Mouse (Mus musculus): Measurements from ENCODE around the gene Kcnip4. TPM values are rescaled to one million over a fixed set of nuclear protein-coding genes. Genes with fewer than 3 reads are reported as not detected.

Gene Kcnip4
- polyA plus RNA-seq, 1 experiment from 2014 or later, result 0.38 TPM

GRCm38 (mm10) chr5:48511357-48511756 is 1013.4 kb downstream of the Kcnip4 start:
- no peaks in the 10 kb centered on the region for H3K27me3 ChIP-seq (replicated peaks; ENCODE audit: control insufficient read depth, insufficient read depth, low read length)
- H3K9me3 ChIP-seq (ENCODE audit: control insufficient read depth, low read length), result no peaks in the 10 kb centered on the region
- no peak overlapping the region for H3K4me3 ChIP-seq (ENCODE audit: low read depth, low read length)
- DNase-seq (ENCODE audit: low spot score), result no peak
- no peaks in the 10 kb centered on the region for H3K4me1 ChIP-seq (replicated peaks; ENCODE audit: control insufficient read depth, insufficient read depth, low read length)
- no peak overlapping the region for H3K27ac ChIP-seq (ENCODE audit: low read depth, low read length)
- H3K36me3 ChIP-seq (ENCODE audit: control insufficient read depth, insufficient read depth, low read length), result no peaks in the 10 kb centered on the region
- no peak overlapping the region for H3K4me2 ChIP-seq
- no peak for ATAC-seq (replicated peaks; ENCODE audit: low FRiP score)
- no peak overlapping the region for H3K9ac ChIP-seq (ENCODE audit: low read depth, low read length)
- WGBS, result 26% methylated on average over 1 of the region's 1 CpGs

GRCm38 (mm10) chr5:48510241-48510640 is 1014.5 kb downstream of the Kcnip4 start:
- no peak for DNase-seq (ENCODE audit: low spot score)
- no peak overlapping the region for H3K27ac ChIP-seq (ENCODE audit: low read depth, low read length)
- H3K4me1 ChIP-seq (replicated peaks; ENCODE audit: control insufficient read depth, insufficient read depth, low read length), result no peaks in the 10 kb centered on the region
- H3K4me2 ChIP-seq, result no peak overlapping the region
- no peaks in the 10 kb centered on the region for H3K27me3 ChIP-seq (replicated peaks; ENCODE audit: control insufficient read depth, insufficient read depth, low read length)
- H3K9me3 ChIP-seq (ENCODE audit: control insufficient read depth, low read length), result no peaks in the 10 kb centered on the region
- WGBS, result 80% methylated on average over 12 of the region's 12 CpGs
- no peak for ATAC-seq (replicated peaks; ENCODE audit: low FRiP score)
- no peak overlapping the region for H3K4me3 ChIP-seq (ENCODE audit: low read depth, low read length)
- no peak overlapping the region for H3K9ac ChIP-seq (ENCODE audit: low read depth, low read length)
- no peaks in the 10 kb centered on the region for H3K36me3 ChIP-seq (ENCODE audit: control insufficient read depth, insufficient read depth, low read length)

- no peak for DNase-seq (ENCODE audit: low spot score)
- no peaks in the 10 kb centered on the region for H3K27me3 ChIP-seq (replicated peaks; ENCODE audit: control insufficient read depth, insufficient read depth, low read length)
- no peaks in the 10 kb centered on the region for H3K36me3 ChIP-seq (ENCODE audit: control insufficient read depth, insufficient read depth, low read length)
- no peaks in the 10 kb centered on the region for H3K9me3 ChIP-seq (ENCODE audit: control insufficient read depth, low read length)
- WGBS, result 60% methylated on average over 18 of the region's 18 CpGs
- H3K27ac ChIP-seq (ENCODE audit: low read depth, low read length), result no peak overlapping the region
- no peak overlapping the region for H3K9ac ChIP-seq (ENCODE audit: low read depth, low read length)
- H3K4me3 ChIP-seq (ENCODE audit: low read depth, low read length), result no peak overlapping the region
- no peak for ATAC-seq (replicated peaks; ENCODE audit: low FRiP score)
- no peak overlapping the region for H3K4me2 ChIP-seq
- H3K4me1 ChIP-seq (replicated peaks; ENCODE audit: control insufficient read depth, insufficient read depth, low read length), result no peaks in the 10 kb centered on the region
Observed at GRCm38 (mm10) chr5:48509194-48509930, 1015.3 kb downstream of the Kcnip4 start.

- no peaks in the 10 kb centered on the region for H3K9me3 ChIP-seq (ENCODE audit: control insufficient read depth, low read length)
- no peaks in the 10 kb centered on the region for H3K4me1 ChIP-seq (replicated peaks; ENCODE audit: control insufficient read depth, insufficient read depth, low read length)
- no peak overlapping the region for H3K4me3 ChIP-seq (ENCODE audit: low read depth, low read length)
- no peak overlapping the region for H3K9ac ChIP-seq (ENCODE audit: low read depth, low read length)
- 68% methylated on average over 3 of the region's 3 CpGs for WGBS
- ATAC-seq (replicated peaks; ENCODE audit: low FRiP score) (no peak), DNase-seq (ENCODE audit: low spot score) (no peak)
- H3K27ac ChIP-seq (ENCODE audit: low read depth, low read length), result no peak overlapping the region
- no peak overlapping the region for H3K4me2 ChIP-seq
- H3K36me3 ChIP-seq (ENCODE audit: control insufficient read depth, insufficient read depth, low read length), result no peaks in the 10 kb centered on the region
- H3K27me3 ChIP-seq (replicated peaks; ENCODE audit: control insufficient read depth, insufficient read depth, low read length), result no peaks in the 10 kb centered on the region
Observed at GRCm38 (mm10) chr5:48503094-48503493, 1021.6 kb downstream of the Kcnip4 start.

GRCm38 (mm10) chr5:48502442-48502841 is 1022.3 kb downstream of the Kcnip4 start:
- H3K4me3 ChIP-seq (ENCODE audit: low read depth, low read length), result no peak overlapping the region

GRCm38 (mm10) chr5:48500204-48500603 is 1024.5 kb downstream of the Kcnip4 start:
- WGBS, result 43% methylated on average over 5 of the region's 5 CpGs
- no peak overlapping the region for H3K4me2 ChIP-seq
- ATAC-seq (replicated peaks; ENCODE audit: low FRiP score) (no peak), DNase-seq (ENCODE audit: low spot score) (no peak)
- H3K9ac ChIP-seq (ENCODE audit: low read depth, low read length), result no peak overlapping the region
- H3K4me1 ChIP-seq (replicated peaks; ENCODE audit: control insufficient read depth, insufficient read depth, low read length), result no peaks in the 10 kb centered on the region
- no peaks in the 10 kb centered on the region for H3K9me3 ChIP-seq (ENCODE audit: control insufficient read depth, low read length)
- H3K27me3 ChIP-seq (replicated peaks; ENCODE audit: control insufficient read depth, insufficient read depth, low read length), result no peaks in the 10 kb centered on the region
- no peak overlapping the region for H3K4me3 ChIP-seq (ENCODE audit: low read depth, low read length)
- no peak overlapping the region for H3K27ac ChIP-seq (ENCODE audit: low read depth, low read length)
- no peaks in the 10 kb centered on the region for H3K36me3 ChIP-seq (ENCODE audit: control insufficient read depth, insufficient read depth, low read length)

More at GRCm38 (mm10) chr5:48502442-48502841, 1022.3 kb downstream of the Kcnip4 start:
- no peaks in the 10 kb centered on the region for H3K36me3 ChIP-seq (ENCODE audit: control insufficient read depth, insufficient read depth, low read length)
- H3K9ac ChIP-seq (ENCODE audit: low read depth, low read length), result no peak overlapping the region
- no peaks in the 10 kb centered on the region for H3K27me3 ChIP-seq (replicated peaks; ENCODE audit: control insufficient read depth, insufficient read depth, low read length)
- H3K27ac ChIP-seq (ENCODE audit: low read depth, low read length), result no peak overlapping the region
- ATAC-seq (replicated peaks; ENCODE audit: low FRiP score), result no peak
- no peaks in the 10 kb centered on the region for H3K9me3 ChIP-seq (ENCODE audit: control insufficient read depth, low read length)
- no peak overlapping the region for H3K4me2 ChIP-seq
- DNase-seq (ENCODE audit: low spot score), result no peak
- no peaks in the 10 kb centered on the region for H3K4me1 ChIP-seq (replicated peaks; ENCODE audit: control insufficient read depth, insufficient read depth, low read length)

GRCm38 (mm10) chr5:48490864-48491477 is 1033.7 kb downstream of the Kcnip4 start:
- 64% methylated on average over 3 of the region's 3 CpGs for WGBS

GRCm38 (mm10) chr5:48489549-48490288 is 1035.0 kb downstream of the Kcnip4 start:
- no peak overlapping the region for H3K4me3 ChIP-seq (ENCODE audit: low read depth, low read length)
- H3K27me3 ChIP-seq (replicated peaks; ENCODE audit: control insufficient read depth, insufficient read depth, low read length), result no peaks in the 10 kb centered on the region
- H3K4me2 ChIP-seq, result no peak overlapping the region
- no peaks in the 10 kb centered on the region for H3K4me1 ChIP-seq (replicated peaks; ENCODE audit: control insufficient read depth, insufficient read depth, low read length)
- H3K9ac ChIP-seq (ENCODE audit: low read depth, low read length), result no peak overlapping the region
- H3K27ac ChIP-seq (ENCODE audit: low read depth, low read length), result no peak overlapping the region
- no peaks in the 10 kb centered on the region for H3K9me3 ChIP-seq (ENCODE audit: control insufficient read depth, low read length)
- no peak for ATAC-seq (replicated peaks; ENCODE audit: low FRiP score)
- DNase-seq (ENCODE audit: low spot score), result no peak
- 59% methylated on average over 5 of the region's 5 CpGs for WGBS
- no peaks in the 10 kb centered on the region for H3K36me3 ChIP-seq (ENCODE audit: control insufficient read depth, insufficient read depth, low read length)

More at GRCm38 (mm10) chr5:48490864-48491477, 1033.7 kb downstream of the Kcnip4 start:
- H3K4me3 ChIP-seq (ENCODE audit: low read depth, low read length), result no peak overlapping the region
- H3K36me3 ChIP-seq (ENCODE audit: control insufficient read depth, insufficient read depth, low read length), result no peaks in the 10 kb centered on the region
- H3K27me3 ChIP-seq (replicated peaks; ENCODE audit: control insufficient read depth, insufficient read depth, low read length), result no peaks in the 10 kb centered on the region
- no peak for DNase-seq (ENCODE audit: low spot score)
- H3K4me2 ChIP-seq, result no peak overlapping the region
- ATAC-seq (replicated peaks; ENCODE audit: low FRiP score), result no peak
- no peaks in the 10 kb centered on the region for H3K4me1 ChIP-seq (replicated peaks; ENCODE audit: control insufficient read depth, insufficient read depth, low read length)
- no peaks in the 10 kb centered on the region for H3K9me3 ChIP-seq (ENCODE audit: control insufficient read depth, low read length)
- H3K9ac ChIP-seq (ENCODE audit: low read depth, low read length), result no peak overlapping the region
- no peak overlapping the region for H3K27ac ChIP-seq (ENCODE audit: low read depth, low read length)

All from liver, embryonic 11.5 days (tissue).